Mouse (Mus musculus) liver, embryonic 15.5 days (tissue): Measurements from ENCODE around the gene Hsf2bp. TPM values are rescaled to one million over a fixed set of nuclear protein-coding genes. Genes with fewer than 3 reads are reported as not detected.

ENCODE experiments used
- ATAC-seq: fragments of 200-750 bp; cut with Nextera tagmentation; 2 replicates; pipeline ENCODE4 v1.8.0; 2017; ENCODE audit warnings: moderate number of reproducible peaks, mild to moderate bottlenecking, moderate library complexity; ENCODE audit not compliant: insufficient read depth
- H3K27ac ChIP-seq: fragments of 300-500 bp; sonication (generic); replicated peaks from 2 replicates; pipeline ENCODE4 v1.5.1; 2015; ENCODE audit warnings: mild to moderate bottlenecking, inconsistent platforms
- H3K27me3 ChIP-seq: fragments of 300-500 bp; sonication (generic); 2 replicates; pipeline ENCODE4 v1.6.1; 2015; ENCODE audit warnings: mild to moderate bottlenecking, inconsistent platforms
- H3K36me3 ChIP-seq: fragments of 300-500 bp; sonication (generic); replicated peaks from 2 replicates; pipeline ENCODE4 v1.6.1; 2015; ENCODE audit warnings: moderate library complexity, mild to moderate bottlenecking, inconsistent platforms
- H3K4me1 ChIP-seq: fragments of 300-500 bp; sonication (generic); replicated peaks from 2 replicates; pipeline ENCODE4 v1.6.1; 2015; ENCODE audit warnings: inconsistent platforms
- H3K4me2 ChIP-seq: fragments of 300-500 bp; sonication (generic); 2 replicates; pipeline ENCODE4 v1.6.1; 2015; ENCODE audit warnings: moderate library complexity, mild to moderate bottlenecking, inconsistent platforms
- H3K4me3 ChIP-seq: fragments of 300-500 bp; sonication (generic); replicated peaks from 2 replicates; pipeline ENCODE4 v1.5.1; 2015; ENCODE audit warnings: mild to moderate bottlenecking, inconsistent platforms
- H3K9ac ChIP-seq: fragments of 300-500 bp; sonication (generic); 2 replicates; pipeline ENCODE4 v1.6.1; 2015; ENCODE audit warnings: moderate library complexity, mild to moderate bottlenecking, inconsistent platforms
- H3K9me3 ChIP-seq: fragments of 300-500 bp; sonication (generic); replicated peaks from 2 replicates; pipeline ENCODE4 v1.6.1; 2016; ENCODE audit warnings: inconsistent platforms
- WGBS: fragments of 180-500 bp; shearing (Covaris S2); methylation state at CpG from one replicate; pipeline ENCODE4 v1.1.7; 2015; ENCODE audit warnings: mixed read lengths; ENCODE audit not compliant: insufficient replicate concordance; 5-methylcytosine and 5-hydroxymethylcytosine counted together
- polyA plus RNA-seq: library from polyadenylated mRNA; unstranded; fragments of >200 nt; fragmentation: Nextera tagmentation; extraction: Ambion mirVana; gene quantifications from 2 replicates; pipeline ENCODE4 v1.2.1, GENCODE M21; 2015

Gene Hsf2bp
- polyA plus RNA-seq, 1 experiment from 2014 or later = 0.21 TPM

DNA sequence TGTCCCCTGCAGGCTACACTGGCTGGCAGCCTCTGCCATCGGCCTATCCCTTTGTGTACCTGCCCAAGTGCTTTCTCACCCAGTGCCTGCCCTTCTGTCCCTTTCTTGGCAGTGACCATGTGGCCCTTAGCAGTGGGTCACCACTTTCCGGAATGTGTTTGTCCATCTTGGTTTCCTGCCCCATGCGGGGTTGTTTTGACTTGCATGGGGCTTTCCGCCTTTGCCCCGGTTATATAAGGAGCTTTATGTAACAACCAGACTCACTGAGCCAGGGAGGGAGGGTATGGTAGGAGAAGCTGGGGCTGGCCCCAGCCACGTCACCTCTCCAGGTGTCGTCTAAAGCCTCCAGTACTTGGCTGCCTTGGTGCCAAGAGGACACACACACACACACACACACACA is 132.1 kb downstream of the Hsf2bp start:
- ATAC-seq = no peak
- Histone ChIP-seq H3K4me2 (no peak overlapping the region), H3K4me1 (peaks cover 41% of the 10 kb centered on the region), H3K9ac (no peak overlapping the region), H3K27ac (no peak overlapping the region), H3K27me3 (no peaks in the 10 kb centered on the region), H3K4me3 (no peak overlapping the region), H3K9me3 (no peaks in the 10 kb centered on the region), H3K36me3 (no peaks in the 10 kb centered on the region)
- WGBS = 76% methylated on average over 7 of the region's 7 CpGs

GRCm38 (mm10) chr17:31902630-31903198 is 133.4 kb downstream of the Hsf2bp start:
- H3K36me3 ChIP-seq = no peaks in the 10 kb centered on the region
- H3K4me1 ChIP-seq = peaks cover 47% of the 10 kb centered on the region
- H3K4me3 ChIP-seq = no peak overlapping the region
- H3K4me2 ChIP-seq = no peak overlapping the region
- H3K9me3 ChIP-seq = no peaks in the 10 kb centered on the region
- no peak overlapping the region for H3K27ac ChIP-seq
- H3K9ac ChIP-seq = no peak overlapping the region
- H3K27me3 ChIP-seq = no peaks in the 10 kb centered on the region
- ATAC-seq = no peak
- WGBS = 51% methylated on average over 3 of the region's 3 CpGs

DNA sequence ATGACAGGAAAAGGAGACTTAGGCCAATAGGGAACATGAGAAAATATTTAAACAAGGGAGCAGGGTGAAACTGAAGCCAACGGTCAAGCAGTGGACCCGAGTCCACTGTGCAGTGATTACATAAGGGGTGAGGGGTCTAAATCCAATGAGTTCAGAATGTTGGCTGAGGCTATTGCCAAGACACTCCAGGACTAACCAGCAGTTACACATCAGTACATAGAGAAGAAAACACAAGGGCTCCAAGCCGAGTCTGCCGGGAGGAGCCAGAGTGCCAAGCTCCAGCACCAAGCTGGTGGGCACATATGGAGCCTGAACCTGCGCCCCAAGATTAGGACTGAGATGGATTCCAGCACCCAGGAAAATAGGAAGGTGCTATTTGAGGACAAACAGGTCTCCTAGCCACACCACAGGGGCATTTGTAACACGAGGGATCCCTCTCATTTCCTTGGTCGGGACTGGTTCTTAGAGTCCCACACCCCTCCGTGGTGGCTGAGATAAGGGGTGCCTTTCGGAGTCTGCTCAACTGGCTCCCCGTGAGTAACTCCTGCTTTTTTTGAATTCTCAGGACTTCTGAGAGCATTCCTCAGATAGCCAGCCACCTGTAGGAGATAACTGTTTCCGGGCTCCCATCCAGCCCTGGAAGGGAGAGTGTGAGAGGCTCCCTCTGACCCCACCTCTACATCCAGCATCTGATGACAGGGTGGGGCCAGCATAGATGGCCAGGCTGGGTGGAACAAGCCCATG is 134.5 kb downstream of the Hsf2bp start:
- Histone ChIP-seq H3K4me3 (no peak overlapping the region), H3K9me3 (no peaks in the 10 kb centered on the region), H3K27me3 (no peaks in the 10 kb centered on the region), H3K9ac (no peak overlapping the region), H3K36me3 (no peaks in the 10 kb centered on the region), H3K4me1 (peaks cover 47% of the 10 kb centered on the region), H3K4me2 (peak overlapping the region; percentile 29; the same call in 1 of the 2 replicates), H3K27ac (peak overlapping the region; percentile 35; the same call in 1 of the 2 replicates)
- WGBS = 33% methylated on average over 11 of the region's 11 CpGs
- ATAC-seq = peak; percentile 41; the same call in 1 of the 2 replicates

DNA sequence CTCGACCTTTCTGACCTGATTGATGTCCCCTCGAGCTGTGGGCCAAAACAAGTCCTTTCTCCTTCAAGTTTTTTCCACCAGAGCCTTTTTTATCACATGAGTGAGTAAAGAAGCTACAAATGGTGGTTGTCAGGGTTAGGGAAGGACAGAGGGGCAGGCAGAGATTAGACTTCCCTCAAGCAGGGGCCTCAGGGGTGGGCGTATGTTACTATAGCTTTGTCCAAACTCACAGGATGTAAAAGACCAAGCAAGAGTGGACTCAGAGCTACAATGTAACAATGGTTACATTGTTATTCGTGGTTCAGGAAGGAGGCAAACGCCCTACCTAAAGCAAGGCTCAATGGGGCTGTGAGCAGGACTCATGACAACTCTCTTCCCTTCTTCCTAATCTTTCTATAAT is 137.2 kb downstream of the Hsf2bp start:
- Histone ChIP-seq H3K27me3 (no peaks in the 10 kb centered on the region), H3K4me2 (no peak overlapping the region), H3K9ac (no peak overlapping the region), H3K27ac (no peak overlapping the region), H3K4me1 (peaks cover 31% of the 10 kb centered on the region), H3K36me3 (no peaks in the 10 kb centered on the region), H3K4me3 (no peak overlapping the region), H3K9me3 (no peaks in the 10 kb centered on the region)
- WGBS = 23% methylated on average over 5 of the region's 5 CpGs
- no peak for ATAC-seq

DNA sequence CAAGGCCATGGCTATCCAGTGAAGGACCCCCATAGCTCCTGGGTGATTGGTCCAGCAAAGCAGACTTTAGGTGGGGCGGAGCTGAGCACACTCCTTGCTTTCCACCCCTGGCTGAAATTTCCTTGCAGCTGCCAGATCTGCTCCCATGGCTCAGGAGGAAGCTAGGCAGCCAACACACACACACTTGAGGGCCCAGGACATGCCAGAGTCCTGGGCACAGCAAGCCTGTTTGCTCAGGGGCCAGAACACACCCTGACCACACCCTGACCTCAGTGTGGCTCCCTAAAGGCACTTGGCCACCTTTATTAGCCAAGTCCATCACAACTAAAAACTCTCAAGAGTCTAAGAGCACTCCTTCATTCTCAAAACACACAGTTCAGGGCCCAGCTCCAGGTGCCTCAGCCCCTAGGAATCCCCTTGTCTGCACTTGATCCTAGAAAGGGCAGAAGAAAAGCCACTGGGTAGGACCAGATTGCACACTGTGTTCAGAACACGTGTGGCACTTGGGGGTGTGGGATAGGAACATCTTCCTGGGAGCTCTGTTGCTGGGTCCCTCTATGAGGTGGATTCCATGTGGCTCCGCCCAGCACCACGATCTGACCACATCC is 138.9 kb downstream of the Hsf2bp start:
- no peak overlapping the region for H3K27ac ChIP-seq
- ATAC-seq = no peak
- H3K9me3 ChIP-seq = no peaks in the 10 kb centered on the region
- H3K4me3 ChIP-seq = no peak overlapping the region
- H3K36me3 ChIP-seq = no peaks in the 10 kb centered on the region
- WGBS = 60% methylated on average over 4 of the region's 4 CpGs
- no peaks in the 10 kb centered on the region for H3K27me3 ChIP-seq
- H3K4me1 ChIP-seq = peaks cover 23% of the 10 kb centered on the region
- no peak overlapping the region for H3K9ac ChIP-seq
- H3K4me2 ChIP-seq = no peak overlapping the region

DNA sequence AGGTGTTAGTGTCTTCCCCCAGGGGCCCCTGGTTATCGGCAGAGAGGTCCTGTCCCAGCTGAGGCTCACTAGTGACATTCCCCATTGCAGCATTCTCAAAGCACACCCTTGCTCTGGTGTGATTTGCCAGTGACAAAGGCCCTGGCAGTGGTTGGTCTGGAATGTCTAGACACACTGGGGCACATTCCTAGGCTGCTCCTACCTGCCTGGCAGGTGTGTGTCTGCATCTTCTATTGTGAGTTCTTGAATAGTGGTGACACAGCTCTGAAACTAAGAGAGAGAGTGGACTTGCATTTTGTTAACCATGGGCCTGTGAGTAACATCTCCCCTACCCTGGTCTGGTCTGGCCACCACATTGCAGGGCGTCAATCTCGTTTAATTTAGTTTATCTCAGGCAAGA is 139.4 kb downstream of the Hsf2bp start:
- 42% methylated on average over 3 of the region's 3 CpGs for whole genome bisulfite sequencing
- no peak overlapping the region for H3K4me3 ChIP-seq

DNA sequence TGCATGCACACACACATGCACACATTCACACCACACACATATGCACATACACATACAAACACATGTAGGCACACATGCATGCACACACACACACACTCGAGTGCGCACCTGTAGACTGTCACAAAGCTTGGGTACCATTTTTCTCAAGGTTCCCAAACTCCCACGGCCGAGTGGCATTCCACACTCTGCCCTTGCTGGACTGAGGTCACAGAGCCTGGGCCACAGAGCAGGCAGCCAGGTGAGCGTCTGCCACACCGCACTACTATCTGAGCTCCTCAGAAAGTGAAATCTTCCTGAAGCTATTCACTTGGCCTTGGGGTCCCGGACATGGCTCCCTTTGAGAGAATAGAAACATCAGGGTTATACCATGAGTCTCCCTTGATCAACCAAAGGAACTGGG is 139.8 kb downstream of the Hsf2bp start:
- Histone ChIP-seq H3K4me3 (no peak overlapping the region), H3K27ac (no peak overlapping the region), H3K4me2 (no peak overlapping the region), H3K4me1 (peaks cover 17% of the 10 kb centered on the region), H3K9ac (no peak overlapping the region), H3K9me3 (no peaks in the 10 kb centered on the region), H3K27me3 (no peaks in the 10 kb centered on the region), H3K36me3 (no peaks in the 10 kb centered on the region)
- no peak for ATAC-seq
- 80% methylated on average over 7 of the region's 7 CpGs for WGBS

More for the DNA sequence above, 139.4 kb downstream of the Hsf2bp start:
- H3K27me3 ChIP-seq = no peaks in the 10 kb centered on the region
- no peak overlapping the region for H3K27ac ChIP-seq
- H3K9ac ChIP-seq = no peak overlapping the region
- ATAC-seq = no peak
- no peak overlapping the region for H3K4me2 ChIP-seq
- peaks cover 17% of the 10 kb centered on the region for H3K4me1 ChIP-seq
- H3K9me3 ChIP-seq = no peaks in the 10 kb centered on the region
- no peaks in the 10 kb centered on the region for H3K36me3 ChIP-seq

Other genes starting within 250 kb of the Hsf2bp start
- gene Sik1, start 180.5 kb downstream of the Hsf2bp start, polyA plus RNA-seq = 5.3 and 6.8 TPM in 2 replicates
- gene Rrp1b, start 249 bp downstream of the Hsf2bp start, polyA plus RNA-seq = 17.4 and 19.7 TPM in 2 replicates
- gene Notch3, start 130.5 kb upstream of the Hsf2bp start, polyA plus RNA-seq = 0.50 and 0.60 TPM in 2 replicates
- 0.05 and 0.10 TPM in 2 replicates for gene Ephx3, start 153.2 kb upstream of the Hsf2bp start, polyA plus RNA-seq
- 31.5 and 34.7 TPM in 2 replicates for gene Brd4, start 248.4 kb upstream of the Hsf2bp start, polyA plus RNA-seq